Mouse (Mus musculus) layer of hippocampus, adult 11-12 months (tissue): ENCODE results near the gene Ier2.
"Not testable (repeated sequence)": the region's sequence is repeated elsewhere in the genome, so short reads cannot be mapped to it uniquely, and the experiment has no call there.

Experiments
- DNase-seq: peaks from one replicate; pipeline ENCODE4 v3.0.0; 2022; ENCODE audit warnings: low spot score

Gene Ier2

GRCm38 (mm10) chr8:84698288-84698687, 35.6 kb upstream of the Ier2 start:
- DNase-seq, result no peak

- peak; percentile 70 for DNase-seq
Observed at GRCm38 (mm10) chr8:84697166-84698130, 34.8 kb upstream of the Ier2 start.

GRCm38 (mm10) chr8:84695140-84695539, 32.5 kb upstream of the Ier2 start:
- no peak for DNase-seq

GRCm38 (mm10) chr8:84693332-84693731, 30.7 kb upstream of the Ier2 start:
- no peak for DNase-seq

GRCm38 (mm10) chr8:84689091-84689915, 26.7 kb upstream of the Ier2 start:
- peak; percentile 93 for DNase-seq

DNA sequence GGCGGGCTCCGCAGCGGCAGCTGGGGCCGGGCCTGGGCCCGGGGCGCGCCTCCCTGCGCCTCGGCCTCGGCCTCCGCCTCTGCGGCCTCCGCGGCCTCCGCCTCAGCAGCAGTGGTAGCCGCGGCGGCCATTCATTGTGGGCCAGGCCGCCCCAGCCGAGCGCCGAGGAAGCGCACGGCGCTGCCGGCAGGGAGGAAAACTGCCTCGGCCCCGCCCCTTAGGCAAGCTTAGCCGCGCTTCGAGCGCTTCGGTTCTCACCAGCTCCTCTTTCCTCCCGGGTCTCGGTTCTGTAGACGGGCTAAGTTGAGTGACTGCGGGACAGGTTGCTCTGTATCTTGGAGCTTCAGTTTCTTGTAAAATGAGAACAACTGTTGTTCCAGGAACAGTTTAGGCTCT, 25.1 kb upstream of the Ier2 start, which contains the start of gene Nacc1:
TSS of gene Nacc1 (minus strand) at position 158 of the 396 bp plus-strand sequence.
- peak; percentile 83 for DNase-seq

DNA sequence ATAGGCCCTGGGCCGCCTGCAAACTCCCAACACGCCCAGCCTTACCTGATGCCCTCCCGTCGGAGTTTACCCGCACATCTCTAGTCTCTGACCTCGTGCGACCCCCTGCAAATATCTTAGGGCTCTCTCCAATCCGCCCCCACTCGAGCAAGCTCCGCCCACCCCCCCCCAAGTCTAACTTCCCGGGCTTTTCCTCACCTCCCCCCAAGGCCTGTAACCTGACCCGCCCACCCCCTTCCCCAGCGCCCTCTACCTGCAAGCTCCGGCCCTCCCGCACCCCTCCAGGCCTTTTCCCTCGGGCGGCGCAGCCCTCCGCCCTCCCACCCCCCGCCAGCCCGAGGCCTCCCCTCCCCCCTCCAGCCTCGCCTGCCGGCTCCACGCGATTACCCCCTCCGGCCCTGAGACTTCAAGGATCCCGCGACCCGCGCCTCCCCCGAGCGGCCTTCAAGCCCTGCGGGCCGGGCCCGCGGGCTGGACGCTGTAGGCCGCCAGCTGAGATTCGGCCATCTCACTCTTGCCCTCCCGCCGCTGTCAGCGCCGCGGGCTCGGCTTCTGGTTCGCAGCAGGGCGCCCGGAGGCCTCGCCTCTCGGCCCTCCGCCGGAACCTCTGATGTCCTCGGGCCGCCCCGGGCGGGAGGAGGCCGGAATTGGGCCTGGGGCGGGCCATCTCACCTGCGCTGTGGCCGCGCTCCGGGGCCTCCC, 24.5 kb upstream of the Ier2 start:
- DNase-seq, result no peak

DNA sequence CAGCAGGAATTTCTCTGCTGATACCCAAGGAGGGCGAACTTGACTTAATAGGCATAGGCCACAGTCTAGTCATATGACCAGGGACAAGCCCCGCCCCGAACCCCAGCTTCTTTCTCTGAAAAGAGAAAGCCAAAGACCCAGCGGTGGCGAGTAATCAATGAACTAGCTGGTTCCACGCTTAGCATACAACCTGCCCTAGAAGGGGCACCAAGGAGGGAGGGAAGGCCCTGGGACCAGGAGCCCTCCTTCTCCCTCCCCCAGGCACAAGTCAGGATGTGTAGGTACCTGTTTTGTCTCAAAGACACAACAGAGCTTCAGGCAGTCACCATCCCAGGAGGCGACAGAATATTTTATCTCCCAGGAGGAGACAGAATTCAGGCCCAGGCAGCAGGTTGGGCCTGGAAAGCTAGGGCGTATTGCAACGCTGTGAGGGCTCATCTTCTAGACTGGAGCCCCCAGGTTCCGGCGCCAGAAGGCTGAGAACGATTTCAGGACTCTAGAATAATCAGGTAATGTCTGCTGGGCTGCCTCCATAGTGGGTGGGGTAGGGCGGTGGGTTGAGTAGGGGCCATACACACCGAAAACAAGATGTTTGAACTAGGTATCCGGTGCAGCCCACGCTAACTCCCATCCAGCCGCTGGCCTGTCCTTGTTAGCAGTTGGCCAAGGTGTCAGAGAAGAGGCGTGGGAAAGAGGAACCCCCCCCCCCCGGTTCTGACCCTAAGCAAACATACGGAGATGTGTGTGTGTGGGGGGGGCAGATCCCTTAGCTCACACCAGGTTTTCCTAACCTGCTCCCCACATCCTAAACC, 23.7 kb upstream of the Ier2 start, which contains the start of gene Trmt1:
TSS of gene Trmt1 (plus strand) at position 117 of the 812 bp plus-strand sequence.
- no peak for DNase-seq

DNA sequence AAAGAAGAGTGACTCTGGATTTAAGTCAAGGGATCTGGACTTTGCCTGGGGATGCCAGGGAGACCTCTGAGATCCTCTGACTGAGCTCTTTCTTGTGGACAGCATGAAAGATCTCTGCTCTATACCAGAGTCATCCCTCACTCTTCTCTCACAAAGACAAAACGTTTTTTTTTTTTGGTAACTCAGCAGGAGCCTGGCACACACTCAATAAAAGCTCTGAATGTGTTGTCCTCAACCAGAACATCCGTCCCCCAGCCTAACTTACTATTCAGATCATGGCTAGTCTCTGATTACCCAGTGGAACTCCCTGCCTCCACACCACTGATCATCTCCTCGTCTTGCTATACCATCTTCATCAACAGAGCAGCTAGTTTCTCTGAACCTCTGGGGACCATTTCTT, 21.9 kb upstream of the Ier2 start:
- no peak for DNase-seq

DNA sequence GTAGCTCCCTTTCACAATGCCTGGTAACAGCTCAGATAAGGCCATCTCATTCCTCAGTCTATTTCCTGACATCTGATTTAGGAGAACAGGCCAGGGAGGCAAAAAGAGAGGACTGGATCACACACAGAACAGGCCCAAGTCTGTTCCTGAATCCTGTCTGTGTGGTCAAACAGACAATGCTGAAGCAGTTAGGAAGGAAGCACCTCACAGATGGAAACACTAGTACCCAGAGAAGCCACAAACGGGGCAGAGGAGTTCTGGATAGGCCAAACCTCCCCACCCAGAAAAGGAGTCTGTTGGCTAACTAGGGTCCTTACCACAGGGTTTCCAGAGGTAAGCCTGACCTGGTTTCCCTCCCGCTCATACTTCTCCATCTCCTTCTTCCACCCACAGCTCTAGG, 19.6 kb upstream of the Ier2 start:
- no peak for DNase-seq

DNA sequence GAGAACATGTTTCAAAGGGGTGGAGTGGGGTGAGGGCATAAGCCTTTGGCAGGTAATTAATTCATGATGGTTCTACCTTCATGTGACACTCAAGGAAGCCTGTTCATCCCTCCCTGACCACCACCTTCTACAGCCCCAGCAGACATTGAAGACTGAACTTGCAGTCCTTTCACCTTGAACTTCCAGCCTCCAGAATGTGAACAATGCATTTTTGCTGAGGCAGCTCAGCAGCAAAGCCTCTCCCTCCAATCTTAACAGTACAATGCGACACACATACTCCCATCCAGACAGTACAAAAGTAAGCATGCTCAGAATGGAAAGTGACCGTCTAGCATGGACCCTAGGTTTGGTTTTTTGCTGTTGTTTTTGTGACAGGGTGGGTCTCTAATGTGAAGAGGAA, 18.8 kb upstream of the Ier2 start:
- no peak for DNase-seq

- DNase-seq, result no peak
Observed at GRCm38 (mm10) chr8:84677305-84677704, 14.7 kb upstream of the Ier2 start.

- DNase-seq, result not testable (repeated sequence)
Observed at GRCm38 (mm10) chr8:84670295-84671006, 7.8 kb upstream of the Ier2 start.

DNA sequence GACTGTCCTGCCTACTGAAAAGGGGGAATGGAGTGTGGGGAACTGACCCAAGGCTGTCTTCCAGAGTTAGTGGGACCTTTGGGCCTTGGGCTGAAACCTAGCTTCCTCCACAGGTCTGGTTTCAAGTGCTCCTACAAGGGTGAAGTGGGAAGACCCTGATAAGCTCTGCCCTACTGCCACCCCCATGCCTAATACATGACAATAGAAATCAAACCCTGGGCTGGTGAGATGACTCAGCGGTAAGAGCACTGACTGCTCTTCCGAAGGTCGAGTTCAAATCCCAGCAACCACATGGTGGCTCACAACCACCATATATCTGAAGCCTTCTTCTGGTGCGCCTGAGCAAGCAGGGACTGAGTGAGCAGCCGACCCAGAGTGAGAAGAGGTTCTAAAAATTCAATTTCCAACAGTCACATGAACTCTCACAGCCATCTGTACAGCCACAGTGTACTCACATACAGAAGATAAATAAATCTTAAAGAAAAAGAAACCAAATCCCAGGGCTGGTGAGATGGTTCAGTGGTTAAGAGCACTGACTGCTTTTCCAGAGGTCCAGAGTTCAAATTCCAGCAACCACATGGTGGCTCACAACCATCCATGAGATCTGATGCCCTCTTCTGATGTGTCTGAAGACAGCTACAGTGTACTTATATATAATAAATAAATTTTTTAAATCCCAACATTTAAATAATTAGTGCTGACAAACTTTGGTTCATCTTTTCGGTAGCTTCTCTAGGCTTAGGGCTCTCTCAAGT, 6.3 kb upstream of the Ier2 start:
- no peak for DNase-seq

DNA sequence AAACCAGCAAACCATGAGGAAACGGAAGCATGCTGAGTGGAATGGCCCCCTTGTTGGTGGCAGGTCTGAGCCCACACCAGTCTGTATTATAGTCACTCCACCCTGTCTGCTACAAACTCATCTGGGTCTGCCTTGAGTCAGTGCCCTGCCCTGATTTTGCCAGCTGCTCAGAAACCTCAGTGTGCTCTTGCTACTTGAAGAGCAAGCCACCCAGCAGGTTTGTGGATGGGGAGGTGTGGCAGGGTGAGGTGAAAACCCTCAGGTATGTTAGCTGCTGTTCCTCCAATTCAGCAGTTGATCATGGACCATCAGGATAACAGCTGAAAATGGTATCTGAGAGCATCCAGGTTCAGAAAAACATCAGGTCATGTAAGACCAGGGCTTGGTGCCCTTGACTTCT, 5.4 kb upstream of the Ier2 start:
- no peak for DNase-seq

GRCm38 (mm10) chr8:84665385-84665893, 2.8 kb upstream of the Ier2 start:
- no peak for DNase-seq

DNA sequence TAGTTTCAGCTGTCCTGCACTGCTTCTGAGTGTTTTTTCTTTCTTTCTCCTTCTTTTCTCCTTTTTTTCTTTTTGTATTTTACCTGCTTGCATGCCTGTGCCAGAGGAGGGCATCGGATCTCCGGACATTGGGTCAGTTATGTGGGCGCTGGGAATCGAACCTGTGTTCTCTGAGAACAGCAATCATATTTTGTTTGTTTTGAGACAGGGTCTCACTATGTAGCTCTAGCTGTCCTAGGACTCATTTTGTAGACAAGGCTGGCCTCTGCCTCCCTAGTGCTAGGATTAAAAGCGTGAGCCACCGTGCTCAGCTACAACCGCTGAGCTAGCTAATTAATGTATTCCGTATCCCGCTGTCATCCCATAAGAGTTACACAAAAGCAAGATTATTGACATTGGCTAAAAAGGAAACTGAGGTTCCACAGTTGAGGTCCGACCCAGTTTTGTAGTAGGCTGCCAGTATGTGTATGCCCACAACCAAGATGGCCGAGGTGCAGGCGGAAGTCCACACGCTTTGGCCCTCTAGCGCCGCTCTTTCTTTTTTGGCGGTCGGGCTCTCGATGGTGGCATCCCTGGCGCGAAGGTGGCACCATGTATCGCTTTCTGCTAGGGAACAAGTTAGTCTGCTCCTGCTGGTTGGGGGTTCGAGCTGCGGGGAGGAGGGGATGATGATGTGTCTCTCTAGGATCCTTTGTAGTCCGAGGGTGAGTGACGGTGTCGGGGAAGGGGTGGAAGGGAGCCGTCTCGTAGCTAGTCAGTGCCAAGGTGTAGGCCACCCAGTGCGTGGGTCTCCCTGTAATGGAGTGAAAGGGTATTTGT, 2.1 kb upstream of the Ier2 start:
- peak; percentile 87 for DNase-seq

GRCm38 (mm10) chr8:84663483-84664327, 1.1 kb upstream of the Ier2 start:
- DNase-seq, result peak; percentile 97
